Mouse (Mus musculus) T-cell, adult 2 months (primary cell): Measurements from ENCODE around the gene Htra1.

Experiments used
- DNase-seq: peaks from one replicate; pipeline ENCODE4 v3.0.0; 2022; ENCODE audit warnings: low spot score

The Htra1 gene

DNA sequence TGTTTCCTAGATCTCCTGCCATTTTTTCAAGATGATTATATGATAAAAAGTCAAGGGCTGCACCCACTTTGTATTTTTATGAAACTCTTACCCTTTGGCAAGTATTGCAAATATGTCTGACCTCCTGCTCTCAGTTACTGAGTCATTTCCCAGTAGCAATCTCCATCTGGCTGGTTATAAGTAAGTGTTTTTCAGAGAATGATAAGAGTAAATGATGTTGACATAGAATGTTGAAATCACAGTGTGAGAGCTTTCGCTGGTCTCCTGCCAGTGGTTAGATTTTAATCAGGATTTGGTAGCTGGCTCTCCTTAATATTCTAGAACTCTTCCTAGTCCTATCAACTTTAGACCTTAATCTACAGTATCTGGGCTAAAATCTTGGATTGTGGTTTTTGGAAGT lies 76.0 kb downstream of the Htra1 start:
- no peak for DNase-seq

DNA sequence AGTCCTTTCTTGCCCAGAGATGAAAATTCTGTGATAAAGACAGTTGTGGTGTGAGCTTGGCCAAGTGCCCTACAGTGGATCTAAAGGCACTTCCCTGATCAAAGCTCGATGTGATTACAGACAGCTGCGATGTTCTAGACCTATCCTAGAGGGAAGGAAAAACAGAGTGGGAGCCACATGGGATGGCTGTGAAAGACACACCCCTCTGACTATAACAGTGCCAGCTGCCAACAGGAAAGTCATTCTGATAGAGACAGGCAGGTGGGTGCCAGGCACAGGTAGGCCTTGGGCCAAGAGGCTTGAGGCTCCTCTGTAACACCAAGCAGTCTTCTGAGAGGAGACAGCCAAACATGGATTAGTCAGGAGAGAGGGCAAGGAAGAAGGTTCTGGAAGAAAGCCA lies 83.3 kb downstream of the Htra1 start:
- DNase-seq: no peak

DNA sequence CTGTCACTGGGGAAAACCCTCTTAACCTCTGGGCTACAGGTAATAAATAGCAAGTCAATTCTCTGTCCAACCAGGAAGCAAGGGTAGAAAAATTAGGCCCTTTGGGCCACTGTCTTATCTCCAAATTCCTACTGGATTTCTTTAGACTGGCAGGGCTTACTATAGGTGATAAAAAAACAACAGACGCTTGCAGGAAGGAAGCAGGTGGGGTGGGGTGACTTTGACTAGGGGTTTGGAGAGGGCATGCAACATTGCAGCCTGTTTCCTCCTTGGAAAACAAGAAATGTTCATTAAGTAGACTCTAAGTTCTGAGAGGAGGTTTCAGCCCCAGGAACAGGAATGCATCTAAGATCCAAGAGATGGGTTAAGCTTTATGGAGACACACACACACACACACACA lies 88.9 kb downstream of the Htra1 start:
- no peak for DNase-seq

DNA sequence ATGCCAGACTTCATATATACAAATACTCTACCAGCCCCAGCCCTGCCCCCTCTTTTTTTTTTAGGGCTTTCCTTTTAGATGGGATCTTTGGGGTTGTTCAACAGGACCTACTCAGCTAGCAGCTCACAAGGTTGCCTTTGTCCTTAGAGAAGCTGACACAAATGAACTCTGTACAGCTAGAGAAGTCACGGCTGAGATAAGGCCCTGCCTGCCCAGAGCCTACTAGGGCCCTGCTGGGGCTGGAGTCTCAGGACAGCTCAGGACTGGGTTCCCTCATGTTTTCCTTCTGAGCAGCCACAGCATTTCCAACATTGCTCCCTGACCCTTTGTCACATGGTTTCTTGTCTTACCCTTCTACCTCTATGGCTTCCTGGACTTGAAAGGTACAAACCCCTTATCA lies 91.6 kb downstream of the Htra1 start:
- DNase-seq: no peak

DNA sequence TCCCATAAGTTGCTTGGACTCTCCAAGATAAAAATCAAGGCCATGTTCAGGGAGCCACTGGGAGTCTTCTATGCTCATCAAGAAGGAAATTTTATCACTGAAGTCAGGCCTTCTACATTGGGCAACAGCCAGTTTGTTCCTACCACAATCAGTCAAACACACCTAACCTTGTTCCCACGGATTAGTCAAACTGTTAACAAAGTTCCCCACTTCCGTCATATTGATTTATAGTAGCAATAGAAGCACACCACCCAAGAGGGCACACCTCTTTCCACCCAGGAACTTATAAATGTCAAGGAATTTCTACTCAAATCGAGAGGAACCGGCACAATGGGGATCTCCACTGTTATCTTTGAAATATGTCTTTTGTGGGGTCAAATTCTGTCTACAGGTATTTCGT lies 95.8 kb downstream of the Htra1 start, which contains the start of gene Dmbt1:
Gene Dmbt1, plus strand, starts transcription at position 299 of the 400 bp plus-strand sequence.
- DNase-seq: no peak
